Mouse (Mus musculus) liver, embryonic 11.5 days (tissue): Measurements from ENCODE around the gene Gpr174. TPM values are rescaled to one million over a fixed set of nuclear protein-coding genes. Genes with fewer than 3 reads are reported as not detected.

ENCODE experiments used
- polyA plus RNA-seq: library from polyadenylated mRNA; unstranded; fragments of >200 nt; fragmentation: Nextera tagmentation; extraction: Ambion mirVana; gene quantifications from 2 replicates; pipeline ENCODE4 v1.2.1, GENCODE M21; 2014

Gpr174 gene
- polyA plus RNA-seq, 1 experiment from 2014 or later, result 0.27 TPM

Other genes starting within 250 kb of the Gpr174 start
- 0.11 TPM in 1 of 2 replicates, not detected in the other for gene P2ry10, start 167.4 kb upstream of the Gpr174 start, polyA plus RNA-seq
- 0.74 and 0.82 TPM in 2 replicates for gene P2ry10b, start 107.0 kb upstream of the Gpr174 start, polyA plus RNA-seq
- 492 and 516 TPM in 2 replicates for gene Itm2a, start 147.5 kb downstream of the Gpr174 start, polyA plus RNA-seq